17 mouse cellular contexts compared by ENCODE assay signal in the genomic region with DNA sequence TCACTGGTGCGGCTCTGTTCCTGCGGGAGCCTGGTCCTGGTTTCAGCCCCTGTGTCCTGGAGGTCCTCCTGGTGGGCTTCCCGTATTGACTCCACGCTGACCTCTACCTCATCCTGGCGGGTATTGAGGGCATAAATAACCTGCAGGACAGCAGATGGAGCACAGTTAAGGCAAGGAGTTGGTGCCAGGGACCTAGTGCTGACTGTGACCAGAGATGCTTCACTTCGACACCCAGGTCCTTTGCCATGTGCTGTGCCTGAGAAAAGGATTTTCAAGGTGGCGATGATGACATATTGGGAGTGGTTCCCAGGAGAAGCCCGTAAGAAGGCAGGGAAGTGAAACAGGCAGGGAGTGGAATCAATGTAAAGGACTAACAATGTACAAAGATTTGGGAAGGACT. TPM values are rescaled to one million over a fixed set of nuclear protein-coding genes. Genes with fewer than 3 reads are reported as not detected.
A peak's percentile ranks its signal among the peaks of the same experiment; 100 is the strongest.
DNase-seq lines count a peak whose midpoint lies in the region; ATAC-seq lines count a peak whose summit lies in the region.
"Had no signal": no experiment of that assay in that cellular context is flagged by ENCODE, and none has a peak within 500 bp of the region (broad histone marks: within the 10 kb centered on the region; RNA-seq: fewer than 3 reads in every experiment).

No protein-coding gene starts in this region.

- ATAC-seq in cerebellum, adult (ENCODE audit: insufficient number of reproducible peaks, low FRiP score, low TSS enrichment): peak; percentile 84
- ATAC-seq: forebrain, embryonic 13.5 days; forebrain, embryonic 16.5 days; Patski had no signal

- no peak for DNase-seq in cerebellum, postnatal 4 days (ENCODE audit: low spot score in 2 of 2)
- peak; percentile 22 to 25 for DNase-seq in cerebellum, adult 18-20 months
- DNase-seq in cerebellum, adult 9-11 months: peak; percentile 35
- DNase-seq in cerebellum, postnatal 36 days: peak; percentile 10 to 18
- DNase-seq in urinary bladder, adult 18-20 months (ENCODE audit: low spot score in 2 of 2): no peak
- DNase-seq in right cerebral cortex, postnatal 36 days (ENCODE audit: low spot score in 2 of 2): no peak
- no peak for DNase-seq in gastrocnemius, adult 8-10 months (ENCODE audit: low spot score in 2 of 2)
- DNase-seq: adrenal gland, postnatal 10 days; adrenal gland, postnatal 36 days; gastrocnemius, postnatal 14 days; heart, adult 11 months; kidney, adult 11 months had no signal

RNA-seq across cellular contexts. Expression of gene Fam184b, which starts 54.8 kb away (rescaled TPM):
- total RNA-seq in gastrocnemius, adult 8-10 months (2022): under 1 TPM; 0.22 to 0.58 (median 0.42) TPM
- total RNA-seq: hematopoietic stem cell, adult 5-6 weeks had no signal

Comparison
In these comparisons a context has a peak if more than half of its experiments do, and no peak if none do; other contexts are left out.
1. DNase-seq: peak in cerebellum, adult 18-20 months (2 of 2), cerebellum, adult 9-11 months (single experiment) and cerebellum, postnatal 36 days (2 of 2); none in cerebellum, postnatal 4 days (0 of 2), urinary bladder, adult 18-20 months (0 of 2), right cerebral cortex, postnatal 36 days (0 of 2) and gastrocnemius, adult 8-10 months (0 of 2).